Mouse (Mus musculus): ENCODE data around the gene Olfr683.
"Not testable (repeated sequence)": the region's sequence is repeated elsewhere in the genome, so short reads cannot be mapped to it uniquely, and the experiment has no call there.

Gene Olfr683

GRCm38 (mm10) chr7:105146912-105147311 lies at the start of gene Olfr683:
Gene Olfr683, minus strand, starts transcription at chr7:105147012.
- no peak for DNase-seq (ENCODE audit: low spot score)

- no peak for DNase-seq (ENCODE audit: low spot score)
Observed at GRCm38 (mm10) chr7:105185912-105186311, 39.1 kb upstream of the Olfr683 start, which contains the start of gene Olfr685. Gene Olfr685, minus strand, starts transcription at chr7:105186012.

- no peak for DNase-seq (ENCODE audit: low spot score)
Observed at GRCm38 (mm10) chr7:105170773-105171172, 24.0 kb upstream of the Olfr683 start.

- no peak for DNase-seq (ENCODE audit: low spot score)
Observed at GRCm38 (mm10) chr7:105163553-105163952, 16.7 kb upstream of the Olfr683 start, which contains the start of gene Olfr684. Gene Olfr684, minus strand, starts transcription at chr7:105163653.

GRCm38 (mm10) chr7:105141275-105141674 lies 5.5 kb downstream of the Olfr683 start:
- DNase-seq (ENCODE audit: low spot score), result no peak

GRCm38 (mm10) chr7:105116536-105116935 lies 30.3 kb downstream of the Olfr683 start, which contains the start of gene Olfr681:
Gene Olfr681, plus strand, starts transcription at chr7:105116836.
- no peak for DNase-seq (ENCODE audit: low spot score)

GRCm38 (mm10) chr7:105092717-105093116 lies 54.1 kb downstream of the Olfr683 start, which contains the start of gene Olfr680-ps1:
Gene Olfr680-ps1, minus strand, starts transcription at chr7:105092817.
- DNase-seq (ENCODE audit: low spot score), result not testable (repeated sequence)
